Mouse (Mus musculus) E14TG2a.4 (cell line): ENCODE results near the gene Sema3f.

Source experiments
- CTCF ChIP-seq: conservative IDR thresholded peaks from 2 replicates; pipeline ENCODE4 v1.5.1; 2014; ENCODE audit warnings: low read length
- NANOG ChIP-seq: IDR thresholded peaks from 2 replicates; pipeline ENCODE4 v1.6.1; 2014; ENCODE audit warnings: borderline replicate concordance, low read length, mixed read lengths
- POU5F1 ChIP-seq: IDR thresholded peaks from 2 replicates; pipeline ENCODE4 v1.6.1; 2014; ENCODE audit warnings: low read length, borderline replicate concordance

- TF ChIP-seq CTCF = no peak
- no peak for TF ChIP-seq POU5F1
- no peak for TF ChIP-seq NANOG
Observed at GRCm38 (mm10) chr9:107645153-107645510, 65.1 kb downstream of the Sema3f start.
